Mouse (Mus musculus) stomach, postnatal 0 days (tissue): Measurements from ENCODE around the gene Ptbp3. TPM values are rescaled to one million over a fixed set of nuclear protein-coding genes. Genes with fewer than 3 reads are reported as not detected.

Experiments used
- ATAC-seq: fragments of 200-750 bp; cut with Nextera tagmentation; 2 replicates; pipeline ENCODE4 v1.8.0; 2017; ENCODE audit not compliant: low FRiP score, low TSS enrichment
- DNase-seq: peaks from one replicate; pipeline ENCODE4 v3.0.0-alpha.2; 2016; ENCODE audit warnings: low spot score
- H3K27ac ChIP-seq: fragments of 300-500 bp; sonication (generic); replicated peaks from 2 replicates; pipeline ENCODE4 v1.5.1; 2014; ENCODE audit warnings: mild to moderate bottlenecking, control low read depth
- H3K27me3 ChIP-seq: fragments of 300-500 bp; sonication (generic); 2 replicates; pipeline ENCODE4 v1.6.1; 2014; ENCODE audit warnings: low read length; ENCODE audit not compliant: control insufficient read depth, insufficient read depth
- H3K36me3 ChIP-seq: fragments of 300-500 bp; sonication (generic); 2 replicates; pipeline ENCODE4 v1.6.1; 2014; ENCODE audit warnings: low read length, mixed read lengths; ENCODE audit not compliant: control insufficient read depth, insufficient read depth
- H3K4me1 ChIP-seq: fragments of 300-500 bp; sonication (generic); replicated peaks from 2 replicates; pipeline ENCODE4 v1.6.1; 2014; ENCODE audit warnings: antibody characterized with exemption; ENCODE audit not compliant: control insufficient read depth, insufficient read depth
- H3K4me2 ChIP-seq: fragments of 300-500 bp; sonication (generic); replicated peaks from 2 replicates; pipeline ENCODE4 v1.6.1; 2014; ENCODE audit warnings: low read depth, mild to moderate bottlenecking, control low read depth, moderate library complexity
- H3K4me3 ChIP-seq: fragments of 300-500 bp; sonication (generic); 2 replicates; pipeline ENCODE4 v1.5.1; 2014; ENCODE audit warnings: low read depth, low read length, control low read depth
- H3K9ac ChIP-seq: fragments of 300-500 bp; sonication (generic); 2 replicates; pipeline ENCODE4 v1.6.1; 2014; ENCODE audit warnings: mild to moderate bottlenecking, low read length, control low read depth, mixed read lengths
- H3K9me3 ChIP-seq: fragments of 300-500 bp; sonication (generic); 2 replicates; pipeline ENCODE4 v1.6.1; 2016; ENCODE audit warnings: low read length; ENCODE audit not compliant: control insufficient read depth
- CTCF ChIP-seq: IDR thresholded peaks from 2 replicates; pipeline ENCODE4 v1.5.1; 2016; ENCODE audit warnings: antibody characterized with exemption, low read depth, mild to moderate bottlenecking, moderate library complexity
- EP300 ChIP-seq: optimal IDR thresholded peaks from 2 replicates; pipeline ENCODE3; 2016; ENCODE audit warnings: antibody characterized with exemption
- WGBS: fragments of 180-500 bp; shearing (Covaris S2); extraction: QIAGEN DNeasy Blood & Tissue Kit; methylation state at CpG from one replicate; pipeline ENCODE4 v1.1.7; 2014; 5-methylcytosine and 5-hydroxymethylcytosine counted together
- polyA plus RNA-seq: library from polyadenylated mRNA; unstranded; fragments of >200 nt; fragmentation: Nextera tagmentation; extraction: Ambion mirVana; gene quantifications from 2 replicates; pipeline ENCODE4 v1.2.1, GENCODE M21; 2015

Gene Ptbp3
- polyA plus RNA-seq, 1 experiment from 2014 or later = 34.8 TPM

GRCm38 (mm10) chr4:59548011-59548559, 1.1 kb downstream of the Ptbp3 start:
- TF ChIP-seq CTCF = no peak
- TF ChIP-seq EP300 = no peak
- Histone ChIP-seq H3K27me3 (no peaks in the 10 kb centered on the region), H3K4me3 (peak overlapping the region; percentile 98), H3K4me2 (peak overlapping the region; percentile 58), H3K9me3 (no peaks in the 10 kb centered on the region), H3K27ac (peak overlapping the region; percentile 99), H3K36me3 (no peaks in the 10 kb centered on the region), H3K9ac (peak overlapping the region; percentile 96), H3K4me1 (no peaks in the 10 kb centered on the region)
- ATAC-seq (no peak), DNase-seq (no peak)
- WGBS = 3% methylated on average over 18 of the region's 18 CpGs

- DNase-seq (no peak), ATAC-seq (no peak)
- H3K9ac ChIP-seq = no peak overlapping the region; the same call in 1 of the 2 replicates
- TF ChIP-seq EP300 = no peak
- no peaks in the 10 kb centered on the region for H3K36me3 ChIP-seq
- H3K4me1 ChIP-seq = no peaks in the 10 kb centered on the region
- peak overlapping the region; percentile 58 for H3K4me2 ChIP-seq
- no peaks in the 10 kb centered on the region for H3K9me3 ChIP-seq
- no peaks in the 10 kb centered on the region for H3K27me3 ChIP-seq
- H3K27ac ChIP-seq = no peak overlapping the region
- H3K4me3 ChIP-seq = peak overlapping the region; percentile 98
- 16% methylated on average over 11 of the region's 11 CpGs for whole genome bisulfite sequencing
These were observed 1.9 kb downstream of the Ptbp3 start for GRCm38 (mm10) chr4:59547136-59547889.

GRCm38 (mm10) chr4:59546285-59547071, 2.7 kb downstream of the Ptbp3 start:
- WGBS = 36% methylated on average over 7 of the region's 7 CpGs
- no peak overlapping the region for H3K9ac ChIP-seq

GRCm38 (mm10) chr4:59544654-59545053, 4.5 kb downstream of the Ptbp3 start:
- no peak overlapping the region for H3K27ac ChIP-seq
- H3K4me1 ChIP-seq = no peaks in the 10 kb centered on the region
- H3K9ac ChIP-seq = no peak overlapping the region
- DNase-seq = no peak
- H3K4me3 ChIP-seq = no peak overlapping the region
- H3K36me3 ChIP-seq = no peaks in the 10 kb centered on the region
- no peak for ATAC-seq
- no peak overlapping the region for H3K4me2 ChIP-seq
- H3K27me3 ChIP-seq = no peaks in the 10 kb centered on the region
- TF ChIP-seq EP300 (no peak), CTCF (no peak)
- H3K9me3 ChIP-seq = no peaks in the 10 kb centered on the region
- 44% methylated on average over 2 of the region's 2 CpGs for WGBS

More at GRCm38 (mm10) chr4:59546285-59547071, 2.7 kb downstream of the Ptbp3 start:
- no peak overlapping the region for H3K27ac ChIP-seq
- ATAC-seq = no peak
- no peak for TF ChIP-seq EP300
- no peak for TF ChIP-seq CTCF
- H3K36me3 ChIP-seq = no peaks in the 10 kb centered on the region
- DNase-seq = no peak
- H3K9me3 ChIP-seq = no peaks in the 10 kb centered on the region
- H3K4me1 ChIP-seq = no peaks in the 10 kb centered on the region
- peak overlapping the region; percentile 58 for H3K4me2 ChIP-seq
- no peaks in the 10 kb centered on the region for H3K27me3 ChIP-seq
- H3K4me3 ChIP-seq = no peak overlapping the region

- no peak for DNase-seq
- no peak overlapping the region for H3K4me3 ChIP-seq
- no peak overlapping the region for H3K4me2 ChIP-seq
- no peak overlapping the region for H3K9ac ChIP-seq
- ATAC-seq = no peak
- H3K9me3 ChIP-seq = no peaks in the 10 kb centered on the region
- no peaks in the 10 kb centered on the region for H3K4me1 ChIP-seq
- peak; percentile 48 for TF ChIP-seq CTCF
- TF ChIP-seq EP300 = no peak
- H3K27ac ChIP-seq = no peak overlapping the region
- H3K27me3 ChIP-seq = no peaks in the 10 kb centered on the region
- H3K36me3 ChIP-seq = no peaks in the 10 kb centered on the region
These were observed 6.2 kb downstream of the Ptbp3 start for GRCm38 (mm10) chr4:59543006-59543405.

- H3K36me3 ChIP-seq = no peaks in the 10 kb centered on the region
- TF ChIP-seq EP300 (no peak), CTCF (no peak)
- 81% methylated on average over 1 of the region's 1 CpGs for WGBS
These were observed 12.9 kb downstream of the Ptbp3 start for GRCm38 (mm10) chr4:59536281-59536680.

More at GRCm38 (mm10) chr4:59536281-59536680, 12.9 kb downstream of the Ptbp3 start:
- Histone ChIP-seq H3K4me1 (no peaks in the 10 kb centered on the region), H3K9me3 (no peaks in the 10 kb centered on the region), H3K9ac (no peak overlapping the region), H3K4me2 (no peak overlapping the region), H3K4me3 (no peak overlapping the region), H3K27ac (no peak overlapping the region), H3K27me3 (no peaks in the 10 kb centered on the region)
- ATAC-seq = no peak
- DNase-seq = no peak
